Mouse (Mus musculus): Measurements from ENCODE around the gene Slc41a2. TPM values are rescaled to one million over a fixed set of nuclear protein-coding genes. Genes with fewer than 3 reads are reported as not detected.

The Slc41a2 gene
- total RNA-seq, 2 experiments from 2014 or later, result 0.92 to 1.1 TPM

DNA sequence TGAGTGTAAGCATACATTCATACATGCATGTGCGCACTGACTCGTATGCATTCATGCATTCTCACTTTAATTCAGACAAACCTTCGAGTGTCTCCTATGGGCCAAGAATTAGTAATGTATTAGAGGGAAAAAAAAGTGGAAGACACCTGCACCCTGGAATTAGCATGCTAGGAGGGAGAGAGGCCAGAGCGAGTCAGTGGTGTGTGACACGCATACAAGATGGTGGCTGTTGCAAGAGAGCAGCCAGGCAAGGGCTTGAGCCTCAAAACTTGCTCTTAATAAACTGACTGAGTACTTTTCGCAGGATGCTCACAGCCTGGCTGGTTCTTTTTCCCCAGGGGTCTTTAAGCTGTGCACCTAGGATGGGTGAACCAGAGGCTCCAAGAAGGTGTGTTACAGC lies 152.6 kb downstream of the Slc41a2 start:
- DNase-seq, result no peak

GRCm38 (mm10) chr10:83184480-83185069 lies 153.1 kb downstream of the Slc41a2 start:
- no peak for DNase-seq

DNA sequence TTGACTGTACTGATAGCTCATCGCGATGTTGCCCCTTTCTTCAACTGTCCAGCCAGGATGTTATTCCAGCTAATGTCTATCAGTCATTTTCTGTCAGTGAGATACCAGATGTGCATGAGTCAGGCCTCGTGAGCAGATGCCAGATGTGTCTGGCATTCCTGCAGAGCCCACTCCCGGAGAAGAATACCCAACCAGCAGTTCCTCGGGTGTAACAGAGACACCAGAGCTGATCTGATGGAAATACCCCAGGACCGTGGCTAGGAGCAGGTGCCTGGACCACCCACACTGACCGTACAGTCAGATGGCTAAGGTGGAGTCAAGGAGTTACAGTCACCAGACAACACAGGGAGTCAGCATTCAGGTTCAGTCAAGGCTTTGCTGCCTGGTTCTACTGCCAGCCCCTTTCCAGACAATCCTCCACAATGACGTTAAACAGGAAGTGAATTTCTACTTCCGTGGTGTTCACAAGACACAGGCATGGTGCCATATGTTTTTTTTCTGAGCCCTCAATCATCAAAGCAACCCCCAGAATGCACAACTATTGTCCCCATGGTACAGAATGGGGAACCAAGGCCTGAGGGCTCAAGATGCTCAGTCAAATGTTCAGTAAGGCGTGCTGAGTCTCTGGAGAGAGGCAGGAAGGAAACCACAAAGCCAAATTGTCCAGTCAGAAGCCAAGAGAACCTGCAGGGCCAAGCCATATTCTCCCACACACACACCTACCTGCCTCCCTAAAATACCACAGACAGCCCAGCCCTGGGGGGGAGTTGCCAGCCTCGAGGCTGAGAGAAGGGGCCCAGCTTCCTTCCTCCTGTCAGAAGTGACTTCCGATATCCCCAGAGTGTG lies 153.8 kb downstream of the Slc41a2 start:
- no peak for DNase-seq

DNA sequence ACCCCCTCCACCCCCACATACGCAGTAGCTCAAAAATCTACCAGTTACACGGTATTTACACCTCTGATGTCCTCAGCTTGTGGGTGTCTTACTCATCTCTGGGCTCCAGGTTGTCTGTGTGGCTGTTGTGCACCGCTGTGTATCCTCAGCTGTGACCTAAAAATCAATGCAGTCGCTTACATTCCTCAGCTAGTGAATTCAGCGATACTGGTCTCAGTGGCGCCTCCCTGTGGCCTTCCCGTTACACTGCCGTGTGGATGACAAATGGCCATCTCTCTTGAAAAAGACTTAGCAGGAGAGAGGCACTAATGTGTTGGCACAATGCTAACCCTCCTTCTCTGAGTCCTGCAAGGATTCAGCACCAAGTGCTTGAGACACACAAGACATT lies 155.1 kb downstream of the Slc41a2 start:
- DNase-seq, result peak; percentile 26

DNA sequence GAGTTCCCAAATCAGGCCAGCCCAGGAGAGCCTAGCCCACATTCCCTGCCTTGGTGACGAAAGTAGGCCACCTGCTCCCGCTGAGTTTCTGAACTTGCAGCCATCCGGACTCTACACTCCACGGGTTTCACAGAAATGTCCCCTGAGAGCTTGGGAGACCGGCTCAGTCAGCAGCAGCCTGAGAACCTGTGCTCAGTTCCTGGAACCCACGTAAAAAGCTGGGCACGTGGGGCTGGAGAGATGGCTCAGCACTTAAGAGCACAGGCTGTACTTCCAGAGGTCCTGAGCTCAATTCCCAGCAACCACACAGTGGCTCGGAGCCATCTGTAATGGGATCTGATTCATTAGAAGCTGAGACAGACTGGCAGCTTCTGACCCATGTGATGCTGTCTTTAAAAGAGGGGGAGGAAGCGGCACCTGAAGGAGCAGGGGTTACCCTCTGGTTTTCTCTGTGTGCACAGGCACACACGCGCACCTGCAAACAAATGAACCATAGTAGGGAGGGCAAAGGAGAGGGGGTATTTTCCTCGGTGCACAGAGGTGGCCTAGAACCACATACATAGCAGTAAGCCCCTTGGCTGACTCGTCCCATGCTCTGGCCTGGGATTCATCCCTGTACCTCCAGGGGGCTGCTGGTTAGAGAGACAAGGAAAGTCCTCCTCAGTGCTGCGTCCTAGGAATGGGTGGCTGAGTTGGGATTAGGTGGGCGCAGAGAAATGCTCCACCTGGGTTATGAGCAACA lies 155.7 kb downstream of the Slc41a2 start:
- DNase-seq, result peak; percentile 64

Other genes with a start within 250 kb of the Slc41a2 start
- under 1 TPM; 0.59 to 0.62 TPM for gene D10Wsu102e, start 22.3 kb upstream of the Slc41a2 start, total RNA-seq (2021)
- 1 to 10 TPM; 4.0 to 8.6 TPM for gene Aldh1l2, start 196.3 kb upstream of the Slc41a2 start, total RNA-seq (2021)
- 10 to 100 TPM in 1 of 2 experiments, 1 to 10 TPM in 1; 8.4 to 11.2 TPM for gene Washc4, start 205.9 kb upstream of the Slc41a2 start, total RNA-seq (2021)